Mouse (Mus musculus) megakaryocyte, adult 5-6 weeks (primary cell): ENCODE measurements around the gene Gm49384. TPM values are rescaled to one million over a fixed set of nuclear protein-coding genes. Genes with fewer than 3 reads are reported as not detected.

Experiments used
- ATAC-seq: 2 replicates; pipeline ENCODE4 v1.8.0; 2016; ENCODE audit warnings: mild to moderate bottlenecking, inconsistent platforms; ENCODE audit not compliant: poor library complexity, severe bottlenecking
- total RNA-seq, 2 experiments: library from RNA; stranded (forward) in 1 of 2; stranded (reverse) in 1 of 2; fragments of 153-499, 151-499 nt in 1 of 2; fragments of 221-1000, 200-1000 nt in 1 of 2; gene quantifications; 2 replicates each; pipeline versions ENCODE4 v1.2.3 to v1.2.4; 2015 to 2017

Gm49384 gene
- total RNA-seq, 2 experiments from 2014 or later: 12.8 to 19.8 TPM

DNA sequence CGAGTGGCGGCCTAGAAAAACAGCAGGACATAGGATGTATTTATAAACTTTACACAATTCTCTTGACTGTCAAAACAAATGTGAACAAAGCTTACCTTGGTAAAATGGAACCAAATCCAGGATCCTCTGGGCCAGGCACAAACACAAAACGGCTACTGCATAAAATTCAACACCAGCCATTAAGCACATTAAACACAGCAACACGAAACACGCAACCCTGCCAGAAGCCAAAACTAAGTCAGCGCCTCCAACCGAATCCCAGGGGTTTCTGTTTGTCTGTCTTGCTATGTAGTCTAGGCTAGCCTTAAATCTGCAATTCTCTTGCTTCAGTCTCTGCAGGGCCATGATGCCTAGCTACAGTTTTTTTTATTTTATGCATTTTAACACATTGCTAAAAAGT is 3.9 kb upstream of the Gm49384 start:
- no peak for ATAC-seq

DNA sequence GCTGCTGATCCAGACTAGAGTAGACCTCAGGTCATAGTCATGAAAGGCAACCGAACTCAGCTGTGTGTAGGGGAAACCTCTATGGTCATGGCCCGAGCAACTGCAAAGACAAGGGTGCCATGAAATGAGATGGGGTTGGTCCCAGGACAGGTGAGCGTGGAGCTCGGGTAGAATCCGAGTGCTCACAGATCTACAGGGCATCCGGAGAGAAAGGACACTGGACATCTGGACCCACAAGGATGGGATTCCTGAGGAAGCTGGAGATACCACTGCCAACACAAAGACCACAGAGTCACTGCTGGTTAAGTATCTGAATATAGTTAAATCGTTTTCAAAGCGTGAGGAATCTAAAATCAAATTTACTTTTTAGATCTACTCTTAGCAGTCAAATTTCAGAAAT is 3.3 kb upstream of the Gm49384 start:
- no peak for ATAC-seq

DNA sequence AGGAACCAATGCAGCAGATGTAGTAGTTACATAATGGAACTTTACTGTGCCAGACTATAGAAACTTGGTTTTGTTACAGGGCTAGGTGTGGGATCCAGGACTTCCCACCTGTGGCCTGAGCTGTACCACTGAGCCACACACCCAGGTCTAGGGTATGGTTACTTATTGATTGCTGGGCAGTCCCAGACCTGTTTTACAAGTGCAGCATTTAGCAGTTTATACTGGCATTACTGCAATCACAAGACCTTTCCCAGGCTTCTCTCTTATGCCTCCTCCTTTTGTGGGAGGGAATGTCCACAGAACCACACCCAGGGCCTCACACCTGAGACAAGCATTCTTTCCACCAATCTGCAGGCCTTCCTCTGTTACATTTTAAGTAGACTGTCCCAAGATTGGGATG is 5.1 kb downstream of the Gm49384 start:
- no peak for ATAC-seq

GRCm38 (mm10) chr12:69198164-69198535 is 5.9 kb downstream of the Gm49384 start, which contains the start of gene Dnaaf2:
Dnaaf2 (minus strand) TSS chr12:69198429.
- ATAC-seq: peak; percentile 34

- ATAC-seq: peak; percentile 50
Observed at GRCm38 (mm10) chr12:69197378-69198163, 6.5 kb downstream of the Gm49384 start.

DNA sequence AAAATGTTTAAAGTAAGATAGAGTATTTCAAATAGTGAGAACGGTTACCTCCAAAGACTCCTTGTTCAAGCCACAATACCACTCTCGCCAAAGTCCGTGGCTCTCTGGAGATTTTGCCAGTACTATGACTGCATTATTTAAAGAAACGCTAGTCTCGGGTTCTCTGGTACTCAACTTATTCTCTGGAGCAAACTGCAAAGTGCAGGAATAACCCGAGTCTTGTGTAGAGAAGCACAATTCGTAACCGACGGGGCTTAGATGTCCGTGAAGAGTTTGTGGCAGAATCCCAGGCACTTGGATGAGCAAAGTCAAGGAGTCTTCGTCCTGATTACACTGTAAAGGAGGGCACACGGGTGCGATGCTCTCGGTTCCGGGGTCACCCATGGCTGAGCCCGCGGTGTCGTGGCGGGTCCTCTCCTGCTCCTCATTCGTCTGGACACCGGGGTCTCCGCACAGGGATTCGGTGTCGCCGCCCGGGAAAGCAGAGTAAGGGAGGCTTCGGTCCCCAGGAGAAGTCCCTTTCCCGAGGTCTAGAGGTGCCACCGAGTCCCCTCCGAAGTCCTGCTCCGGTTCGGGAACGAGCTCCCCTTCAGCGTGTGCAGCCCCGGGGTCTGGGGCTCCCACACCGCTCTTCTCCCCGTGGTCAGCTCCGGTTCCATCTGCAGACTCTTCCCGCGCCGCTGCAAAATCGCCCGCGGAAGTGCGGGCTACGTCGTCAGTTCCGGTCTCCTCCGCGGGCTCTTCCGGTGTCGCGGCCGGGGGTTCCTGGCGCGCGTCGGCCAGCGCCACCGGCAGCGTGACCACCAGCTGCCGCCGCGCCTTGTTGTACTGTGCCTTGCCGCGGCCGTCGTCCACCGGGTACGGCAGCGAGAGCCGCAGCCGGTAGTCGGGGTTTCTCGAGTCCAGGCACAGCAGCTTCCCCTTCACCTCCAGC is 7.4 kb downstream of the Gm49384 start, which contains the start of gene Gm49383:
Gene Gm49383 (minus strand): TSS at position 661 of the 934 bp plus-strand sequence.
- peak; percentile 86 for ATAC-seq

DNA sequence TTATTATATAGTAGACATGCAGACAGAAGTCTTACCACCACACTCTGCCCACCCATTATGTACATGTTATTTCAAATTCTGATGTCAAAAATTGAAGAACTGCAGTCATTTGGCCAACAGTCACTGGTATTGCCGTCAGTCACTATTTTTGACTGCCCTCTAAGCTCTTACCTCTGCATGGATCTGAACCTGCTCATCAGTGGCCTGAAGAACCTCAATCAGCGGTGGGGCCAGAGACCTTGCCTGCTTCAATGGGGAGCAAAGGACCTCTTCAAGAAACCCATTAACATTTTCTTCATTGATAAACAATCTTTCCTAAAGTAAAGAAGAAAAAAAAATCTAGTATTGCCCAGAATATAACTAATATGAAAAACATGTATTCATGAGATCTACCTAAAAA is 11.4 kb downstream of the Gm49384 start:
- no peak for ATAC-seq

- ATAC-seq: no peak
Observed at GRCm38 (mm10) chr12:69191396-69191795, 12.7 kb downstream of the Gm49384 start.

DNA sequence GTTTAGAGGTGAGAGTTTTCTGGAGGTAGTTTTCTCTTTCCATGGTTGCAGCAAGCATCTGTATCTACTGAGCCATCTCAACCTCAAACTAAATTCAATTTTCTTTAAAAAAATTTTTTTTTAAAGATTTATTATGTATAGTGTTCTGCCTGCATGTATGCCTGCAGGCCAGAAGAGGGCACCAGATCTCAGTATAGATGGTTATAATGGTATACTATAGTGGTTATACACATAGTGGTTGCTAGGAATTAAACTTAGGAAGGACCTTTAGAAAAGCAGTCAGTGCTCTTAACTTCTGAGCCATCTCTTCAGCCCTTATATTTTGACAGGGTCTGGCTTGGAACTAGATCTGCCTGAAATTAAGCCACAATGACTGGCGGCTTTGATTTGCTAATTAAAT is 13.5 kb downstream of the Gm49384 start:
- peak; percentile 52; the same call in 1 of the 2 replicates for ATAC-seq

- no peak for ATAC-seq
Observed at GRCm38 (mm10) chr12:69190074-69190473, 14.0 kb downstream of the Gm49384 start.

- no peak for ATAC-seq
Observed at GRCm38 (mm10) chr12:69186811-69187471, 17.1 kb downstream of the Gm49384 start.

GRCm38 (mm10) chr12:69185371-69185770 is 18.7 kb downstream of the Gm49384 start:
- no peak for ATAC-seq

GRCm38 (mm10) chr12:69184342-69185295 is 19.4 kb downstream of the Gm49384 start:
- ATAC-seq: peak; percentile 65

DNA sequence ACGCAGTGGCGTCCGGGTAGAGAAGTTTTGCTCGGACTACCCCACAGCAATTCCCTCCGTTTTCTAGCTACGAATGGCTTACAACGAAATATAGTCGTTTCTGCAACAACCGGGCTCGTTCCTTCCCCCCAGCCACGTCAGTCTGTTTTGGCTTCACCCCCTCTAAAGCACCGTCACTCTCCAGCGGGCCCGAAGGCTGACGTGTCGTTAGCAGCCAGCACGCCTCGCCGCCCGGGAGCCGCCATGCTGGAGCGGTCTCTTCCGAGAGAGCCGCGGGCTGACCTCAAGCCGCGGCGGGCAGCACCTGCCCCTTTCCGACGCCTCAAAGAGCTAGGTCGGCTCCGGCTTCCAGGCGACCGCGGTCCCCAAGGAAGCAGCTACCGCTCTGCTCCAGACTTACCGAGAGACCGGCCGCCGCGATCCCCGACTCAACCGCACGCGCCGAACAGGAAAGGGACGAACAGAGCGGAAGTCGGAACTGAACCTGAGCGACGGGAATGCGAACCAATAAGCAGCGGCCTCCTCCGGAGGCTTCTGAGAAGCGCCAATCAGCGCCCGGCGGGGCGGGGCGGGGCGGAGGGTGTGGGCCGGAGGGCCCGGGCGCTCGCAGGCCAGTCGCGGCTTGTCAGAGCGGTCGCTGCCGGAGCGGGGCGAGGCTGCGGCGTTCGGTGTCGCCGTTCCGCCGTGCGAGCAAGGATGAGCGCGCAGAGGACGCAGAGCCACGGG is 20.3 kb downstream of the Gm49384 start, which contains the start of the genes Rpl36al and Mgat2:
Gene Rpl36al (minus strand): TSS at position 501 of the 726 bp plus-strand sequence.
Gene Mgat2 (plus strand): TSS at position 575 of the 726 bp plus-strand sequence.
- ATAC-seq: peak; percentile 92

- no peak for ATAC-seq
Observed at GRCm38 (mm10) chr12:69181800-69182199, 22.3 kb downstream of the Gm49384 start.

- ATAC-seq: no peak
Observed at GRCm38 (mm10) chr12:69179371-69179770, 24.7 kb downstream of the Gm49384 start.

GRCm38 (mm10) chr12:69177526-69177925 is 26.5 kb downstream of the Gm49384 start:
- ATAC-seq: no peak

DNA sequence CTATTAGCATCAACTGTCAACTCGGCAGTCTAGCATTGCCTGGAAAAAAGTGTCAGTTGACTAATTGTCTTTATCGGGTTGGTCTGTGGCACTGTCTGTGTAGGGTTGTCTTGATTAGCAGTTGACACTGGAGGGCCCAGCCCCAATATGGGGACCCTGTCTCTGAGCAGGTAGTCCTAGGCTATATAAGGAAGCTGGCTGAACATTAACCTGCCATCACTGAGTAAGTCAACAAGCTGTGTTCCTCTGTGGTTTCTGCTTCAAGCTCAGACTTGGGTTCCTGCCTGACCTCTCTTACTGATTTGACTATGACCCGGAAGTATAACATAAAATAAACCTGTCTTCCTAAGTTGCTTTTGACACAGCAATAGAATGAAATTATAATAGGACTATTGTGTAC is 28.1 kb downstream of the Gm49384 start:
- ATAC-seq: no peak

GRCm38 (mm10) chr12:69171307-69171706 is 32.8 kb downstream of the Gm49384 start:
- no peak for ATAC-seq
